Mouse (Mus musculus) lung, postnatal 0 days (tissue): ENCODE data around the gene Fam189a2.

Experiments
- CTCF ChIP-seq: IDR thresholded peaks from 2 replicates; pipeline ENCODE4 v1.5.1; 2016; ENCODE audit warnings: antibody characterized with exemption, mild to moderate bottlenecking
- EP300 ChIP-seq: IDR thresholded peaks from 2 replicates; pipeline ENCODE4 v1.6.1; 2016; ENCODE audit warnings: antibody characterized with exemption, mild to moderate bottlenecking, control low read depth

- TF ChIP-seq EP300 (no peak), CTCF (peak; percentile 46)
These were observed 26.1 kb upstream of the Fam189a2 start for GRCm38 (mm10) chr19:24056880-24057279.
